Mouse (Mus musculus): ENCODE data around the gene Il1rn.

DNA sequence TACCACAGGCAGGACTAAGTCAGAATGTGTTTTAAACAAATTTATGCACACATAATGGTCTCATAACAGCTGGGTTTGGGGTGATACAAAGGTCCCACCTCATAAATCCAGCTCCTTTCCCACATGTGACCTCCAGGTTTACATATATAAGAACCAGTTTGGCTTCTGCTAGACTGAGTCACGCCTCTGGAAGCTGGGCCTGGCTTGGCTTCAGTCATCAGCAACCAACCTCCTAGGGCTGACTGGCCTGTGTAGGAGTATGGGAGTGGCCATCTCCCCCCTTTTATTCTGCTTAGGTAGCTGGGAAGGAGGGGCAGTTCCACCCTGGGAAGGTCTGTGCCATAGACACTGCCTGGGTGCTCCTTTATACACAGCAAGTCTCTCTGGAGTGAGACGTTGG is at the start of gene Il1rn:
- TF ChIP-seq CTCF (IDR thresholded peaks at IDR 0.05; ENCODE audit: low read depth): no peak
- no peak for TF ChIP-seq EP300 (IDR thresholded peaks at IDR 0.05; ENCODE audit: low read depth)
